Mouse (Mus musculus) spleen, postnatal 36 days (tissue): ENCODE measurements around the gene Crct1.

Experiments used
- DNase-seq, 2 experiments: peaks; one replicate each; pipeline ENCODE4 v3.0.0; 2022; ENCODE audit warnings: low spot score in 2 of 2, mixed read lengths in 1 of 2

The Crct1 gene

DNA sequence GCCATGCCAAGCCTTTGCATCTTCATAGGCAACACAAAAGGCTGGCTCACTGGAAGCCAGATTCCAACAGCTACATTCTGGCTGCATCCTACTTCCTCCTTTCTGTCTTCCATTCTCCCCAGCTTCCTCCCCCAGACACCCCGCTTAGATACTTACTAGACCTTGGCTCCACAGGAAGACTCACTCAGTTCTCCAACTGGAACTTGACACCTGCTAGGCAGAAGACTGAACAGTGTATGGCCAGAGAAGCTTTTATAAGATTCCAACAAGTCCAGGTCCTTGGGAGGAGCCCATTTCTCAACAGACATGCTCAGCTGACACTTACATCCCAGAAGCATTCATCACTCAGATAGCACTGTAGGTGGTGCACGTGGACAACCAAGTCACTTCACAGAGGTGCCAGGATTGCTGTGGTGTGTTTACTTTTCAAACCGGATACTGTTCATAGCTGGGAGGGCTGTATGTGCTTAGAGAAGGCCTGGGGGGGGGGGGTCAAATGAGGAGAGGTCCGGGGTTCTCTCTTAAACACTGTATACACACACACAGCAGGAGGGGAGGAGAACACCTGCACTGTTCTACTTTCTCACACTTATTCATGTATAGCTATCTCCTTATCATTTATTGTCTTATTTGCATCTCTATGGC lies at the start of gene Crct1:
Gene Crct1 (minus strand): TSS at position 228 of the 645 bp plus-strand sequence.
- DNase-seq: no peak

DNA sequence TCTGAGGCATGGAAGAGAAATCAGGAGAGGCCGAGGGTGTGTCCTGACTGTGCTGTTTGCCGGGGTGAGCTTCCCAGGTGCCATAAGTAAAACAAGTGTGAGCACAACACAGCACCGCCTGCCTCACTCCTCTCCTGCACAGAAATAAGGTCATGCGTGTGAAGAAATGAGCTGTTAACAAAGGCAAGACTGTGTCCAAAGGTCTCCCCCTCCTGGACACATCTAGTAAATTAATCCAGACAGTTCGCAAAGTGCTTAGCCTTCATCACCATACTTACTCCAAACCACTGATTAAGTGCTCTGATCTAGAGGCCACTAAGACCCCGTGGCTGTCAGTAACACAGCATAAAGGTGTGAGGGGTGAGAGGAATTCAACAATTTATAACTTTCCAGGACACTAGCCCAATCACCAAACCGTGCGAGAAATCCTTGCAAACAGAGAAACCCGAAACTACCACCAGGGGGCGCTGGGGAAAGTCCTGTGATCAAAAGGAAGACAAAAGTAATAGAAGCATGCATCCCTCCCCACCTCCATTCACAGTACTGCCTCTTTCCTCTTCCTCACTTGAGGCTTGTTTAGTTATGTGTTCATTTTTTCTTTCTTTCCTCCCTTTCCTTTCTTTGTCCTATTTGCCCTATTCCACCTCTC lies 37.5 kb upstream of the Crct1 start:
- DNase-seq: no peak

DNA sequence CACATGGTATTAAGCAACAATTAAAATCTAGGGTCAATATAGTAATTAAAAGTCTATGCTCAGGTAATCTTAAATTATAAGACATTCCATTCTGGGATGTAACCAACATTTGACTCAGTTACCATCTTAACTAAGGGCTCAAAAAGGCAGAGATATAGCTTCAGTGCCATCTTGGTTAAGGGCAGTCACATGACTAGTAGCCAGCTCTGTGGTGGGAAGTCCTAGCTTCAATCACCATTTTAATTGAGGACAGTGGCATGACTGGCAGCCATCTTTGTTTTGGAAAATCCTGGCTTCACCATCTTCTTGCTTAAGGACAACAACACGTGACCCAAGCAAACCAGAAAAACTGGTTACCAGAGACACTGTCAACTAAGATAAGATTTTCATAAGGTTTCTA lies 34.7 kb upstream of the Crct1 start:
- no peak for DNase-seq

GRCm38 (mm10) chr3:93031450-93031849 lies 16.0 kb upstream of the Crct1 start:
- DNase-seq: no peak

GRCm38 (mm10) chr3:93025486-93025885 lies 10.0 kb upstream of the Crct1 start:
- no peak for DNase-seq

DNA sequence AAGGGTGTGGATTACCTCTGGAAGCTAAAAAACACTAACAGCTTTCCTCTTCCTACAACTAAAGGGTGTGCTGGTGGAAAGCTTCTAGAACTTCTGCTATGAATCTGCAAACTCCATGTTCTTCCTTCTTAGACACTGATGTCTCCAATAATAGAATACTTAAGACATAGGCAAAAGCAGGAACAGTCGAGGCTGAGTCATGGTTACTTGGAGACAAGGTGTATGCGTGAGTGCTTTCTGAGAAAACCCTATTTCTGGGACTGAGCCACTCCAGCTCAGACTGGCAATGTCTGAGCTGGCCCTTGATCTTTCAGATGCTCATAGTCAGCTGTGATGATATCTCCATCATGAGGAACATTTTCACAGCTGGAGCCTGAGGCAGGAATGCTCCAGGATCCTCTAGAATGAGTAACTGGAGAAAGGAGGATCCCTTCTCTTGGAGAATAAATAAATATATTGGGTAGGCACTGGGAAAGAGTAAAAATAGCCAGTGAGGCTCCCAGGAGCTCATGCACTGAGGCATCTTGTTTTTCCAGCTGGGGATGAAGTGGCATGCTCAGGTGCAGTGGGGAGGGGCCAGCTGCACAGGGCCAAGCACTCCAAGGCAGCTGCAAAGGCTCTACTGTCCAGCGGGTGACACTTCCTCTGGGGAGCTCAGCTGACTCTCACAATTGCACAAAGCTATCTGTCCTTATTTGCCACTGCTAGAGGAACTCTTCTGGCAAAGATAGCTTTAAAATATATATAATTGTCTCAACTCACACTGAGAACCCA lies 8.1 kb upstream of the Crct1 start:
- no peak for DNase-seq

DNA sequence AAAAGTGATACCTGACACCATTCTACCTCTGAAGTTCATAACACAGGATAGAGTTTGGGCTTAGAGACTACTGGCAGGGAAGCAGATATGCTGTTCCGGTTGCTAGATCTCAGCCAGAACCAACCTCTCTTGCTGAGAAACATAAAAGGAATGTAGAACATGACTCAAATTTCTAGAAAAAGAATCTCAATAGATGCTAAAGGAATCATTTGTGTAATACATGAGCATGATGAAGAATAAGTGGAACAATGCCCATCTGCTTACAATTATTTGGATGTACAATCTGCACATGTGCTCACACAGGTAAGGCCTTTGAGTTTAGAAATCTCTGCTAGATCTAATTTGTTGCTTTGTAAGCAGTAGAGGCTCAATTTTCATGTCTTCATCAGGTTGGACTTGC lies 5.7 kb upstream of the Crct1 start:
- no peak for DNase-seq

GRCm38 (mm10) chr3:93018960-93019359 lies 3.5 kb upstream of the Crct1 start, which contains the start of gene Lce1m:
Lce1m (minus strand) TSS chr3:93019060.
- DNase-seq: no peak

DNA sequence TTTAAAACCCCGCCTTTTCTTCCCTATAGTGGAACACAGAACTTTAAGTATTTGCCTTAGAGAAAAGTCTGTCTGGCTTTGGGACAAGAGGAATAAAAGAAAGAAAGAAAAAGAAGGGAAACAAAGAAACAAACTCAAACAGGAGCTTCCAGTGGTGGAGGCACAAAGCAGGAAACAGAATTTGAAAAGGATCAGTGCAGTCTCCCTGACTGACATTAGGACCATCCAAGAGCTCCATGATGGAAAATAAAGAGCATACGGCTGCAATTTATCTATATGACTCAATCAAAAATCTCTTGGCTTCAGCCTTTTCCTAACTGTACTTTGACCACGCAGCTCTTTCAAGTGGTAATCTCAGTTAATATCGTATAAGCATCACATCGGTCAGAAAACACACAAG lies 616 bp downstream of the Crct1 start:
- no peak for DNase-seq

DNA sequence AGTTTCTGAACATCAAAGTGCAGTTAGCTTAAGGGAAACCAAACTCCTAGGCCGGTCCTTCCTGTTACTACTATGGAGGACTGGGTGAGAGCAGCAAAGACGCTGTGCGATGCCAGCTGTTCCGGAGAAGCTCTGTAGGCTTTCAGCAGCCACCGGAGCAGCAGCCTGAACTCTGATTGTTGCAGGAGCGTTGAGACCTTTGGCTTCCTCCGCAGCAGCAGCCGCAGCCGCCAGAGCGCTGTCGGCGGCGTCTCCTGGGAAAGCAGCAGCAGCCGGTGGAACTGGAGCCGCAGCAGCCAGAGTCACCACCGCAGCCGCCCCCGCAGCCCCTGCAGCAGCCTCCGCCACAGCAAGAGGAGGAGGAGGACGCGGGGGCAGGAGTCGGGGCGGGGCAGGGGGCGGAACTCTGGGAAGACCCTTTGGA lies 1.1 kb downstream of the Crct1 start:
- DNase-seq: no peak

- DNase-seq: no peak
Measured at GRCm38 (mm10) chr3:93002843-93003242, 12.6 kb downstream of the Crct1 start.

DNA sequence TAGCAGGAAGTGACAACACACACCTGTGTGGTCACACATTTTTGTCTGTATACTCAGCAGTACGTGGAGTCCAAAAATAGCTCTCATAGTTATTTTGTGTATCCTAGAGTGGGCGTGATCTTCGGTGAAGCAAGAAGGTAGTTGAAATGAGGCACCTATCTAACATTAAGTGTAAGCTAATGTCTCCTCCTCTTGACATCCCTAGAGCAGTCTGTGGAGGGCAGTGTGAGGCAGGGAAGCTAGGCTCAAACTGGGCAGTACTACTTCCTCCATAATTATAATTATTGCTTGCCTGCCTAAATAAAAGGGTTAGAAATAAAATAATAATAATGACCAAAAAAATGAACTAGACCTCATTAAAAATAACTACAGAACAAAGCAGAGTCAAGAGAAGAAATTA lies 14.9 kb downstream of the Crct1 start:
- no peak for DNase-seq

DNA sequence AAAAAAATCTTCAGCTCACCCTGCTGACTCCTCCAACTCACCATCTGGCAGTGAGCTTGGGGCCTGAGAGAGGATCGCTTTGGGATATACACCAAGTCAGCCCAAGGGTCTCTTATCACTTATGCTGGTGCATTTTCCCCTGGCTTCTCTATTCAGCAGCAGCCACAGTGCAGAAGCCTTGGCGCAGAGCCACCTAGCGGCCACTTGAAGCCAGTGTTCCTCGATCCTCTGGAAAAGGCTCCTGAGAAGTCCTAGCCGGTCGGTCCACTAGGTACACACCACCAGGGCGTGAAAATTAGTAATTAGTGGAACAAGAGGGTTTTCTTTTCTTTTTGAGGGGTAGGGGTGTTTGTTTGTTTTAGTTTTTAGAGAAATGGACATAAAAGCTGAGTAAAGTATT lies 16.8 kb downstream of the Crct1 start:
- DNase-seq: no peak

GRCm38 (mm10) chr3:92991926-92992325 lies 23.6 kb downstream of the Crct1 start, which contains the start of gene Lce3f:
Lce3f (plus strand) TSS chr3:92992226.
- DNase-seq: no peak

DNA sequence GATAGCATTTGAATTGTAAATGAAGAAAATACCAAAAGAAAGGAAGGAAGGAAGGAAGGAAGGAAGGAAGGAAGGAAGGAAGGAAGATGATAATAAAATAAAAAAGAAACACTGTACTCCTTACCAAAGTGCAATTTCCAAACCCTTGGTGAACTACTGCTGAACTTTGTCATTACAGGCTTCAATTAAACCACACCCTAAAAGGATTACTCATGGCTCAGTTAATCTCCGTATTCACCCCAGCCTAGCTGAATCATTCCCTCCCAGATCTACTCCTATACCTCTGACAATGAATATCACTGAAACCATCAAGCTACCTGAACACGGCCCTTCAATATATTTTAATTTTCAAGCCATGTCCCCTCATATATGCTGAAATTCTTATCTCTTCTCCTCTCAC lies 37.0 kb downstream of the Crct1 start:
- no peak for DNase-seq

GRCm38 (mm10) chr3:92966761-92967160 lies 48.7 kb downstream of the Crct1 start, which contains the start of gene Lce3e:
Lce3e (plus strand) TSS chr3:92967061.
- DNase-seq: no peak
